Comparison of ENCODE assay signal across 38 mouse cellular contexts in genomic region chr10:76188010-76188409, GRCm38 (mm10). TPM values are rescaled to one million over a fixed set of nuclear protein-coding genes. Genes with fewer than 3 reads are reported as not detected.
"Had no signal": no experiment of that assay in that cellular context is flagged by ENCODE, and none has a peak within 500 bp of the region (broad histone marks: within the 10 kb centered on the region; RNA-seq: fewer than 3 reads in every experiment).

No protein-coding gene starts in this region.

- H3K27ac ChIP-seq: embryonic facial prominence, embryonic 10.5 days; embryonic facial prominence, embryonic 12.5 days; embryonic facial prominence, embryonic 13.5 days; embryonic facial prominence, embryonic 15.5 days; forebrain, embryonic 10.5 days; forebrain, embryonic 12.5 days; forebrain, embryonic 13.5 days; forebrain, embryonic 15.5 days; gastrocnemius, adult 2 months; heart, adult 2 months; heart, embryonic 10.5 days had no signal

- DNase-seq: cerebellum, adult 9-11 months; cerebellum, postnatal 10 days; cerebellum, postnatal 14 days; cerebellum, postnatal 25 days; cerebellum, postnatal 36 days; embryo, embryonic 11 days; forebrain, postnatal 0 days; gastrocnemius, adult 2 months; gastrocnemius, postnatal 10 days; gastrocnemius, postnatal 14 days; gastrocnemius, postnatal 25 days; gastrocnemius, postnatal 36 days; heart, adult 11 months; heart, adult 18-20 months; heart, adult 2 months had no signal

- H3K9me3 ChIP-seq: embryonic facial prominence, embryonic 10.5 days; embryonic facial prominence, embryonic 12.5 days; embryonic facial prominence, embryonic 13.5 days; embryonic facial prominence, embryonic 15.5 days; forebrain, embryonic 10.5 days; forebrain, embryonic 12.5 days; forebrain, embryonic 13.5 days; forebrain, embryonic 15.5 days; heart, embryonic 10.5 days had no signal

- H3K27me3 ChIP-seq: embryonic facial prominence, embryonic 12.5 days; embryonic facial prominence, embryonic 13.5 days; embryonic facial prominence, embryonic 15.5 days; forebrain, embryonic 12.5 days; forebrain, embryonic 13.5 days; forebrain, embryonic 15.5 days had no signal

- H3K9ac ChIP-seq: embryonic facial prominence, embryonic 12.5 days; embryonic facial prominence, embryonic 13.5 days; embryonic facial prominence, embryonic 15.5 days; forebrain, embryonic 12.5 days; forebrain, embryonic 13.5 days; forebrain, embryonic 15.5 days; forebrain, postnatal 0 days had no signal

- H3K4me1 ChIP-seq: embryonic facial prominence, embryonic 10.5 days; embryonic facial prominence, embryonic 12.5 days; embryonic facial prominence, embryonic 13.5 days; embryonic facial prominence, embryonic 15.5 days; forebrain, embryonic 10.5 days; forebrain, embryonic 12.5 days; forebrain, embryonic 13.5 days; forebrain, embryonic 15.5 days; heart, embryonic 10.5 days had no signal

- H3K4me3 ChIP-seq: embryonic facial prominence, embryonic 10.5 days; embryonic facial prominence, embryonic 12.5 days; embryonic facial prominence, embryonic 13.5 days; embryonic facial prominence, embryonic 15.5 days; erythroblast, embryonic 14.5 days; forebrain, embryonic 10.5 days; forebrain, embryonic 12.5 days; forebrain, embryonic 13.5 days; forebrain, embryonic 15.5 days; gastrocnemius, adult 2 months; heart, adult 2 months; heart, embryonic 10.5 days had no signal

- H3K36me3 ChIP-seq: embryonic facial prominence, embryonic 10.5 days; embryonic facial prominence, embryonic 12.5 days; embryonic facial prominence, embryonic 13.5 days; embryonic facial prominence, embryonic 15.5 days; forebrain, embryonic 10.5 days; forebrain, embryonic 12.5 days; forebrain, embryonic 15.5 days; heart, embryonic 10.5 days had no signal

RNA-seq across cellular contexts. Expression of gene Slc5a4a, which starts 40.8 kb away (rescaled TPM):
- total RNA-seq: common myeloid progenitor, adult 5-6 weeks; gastrocnemius, adult 18-20 months; gastrocnemius, adult 2 months; gastrocnemius, adult 8-10 months; gastrocnemius, postnatal 10 days; gastrocnemius, postnatal 14 days; gastrocnemius, postnatal 25 days; gastrocnemius, postnatal 36 days; gastrocnemius, postnatal 4 days; granulocyte monocyte progenitor cell, adult 5-6 weeks; heart, adult 18-20 months; heart, adult 2 months; heart, adult 8-10 months had no signal
- polyA plus RNA-seq: cortical plate, adult 2 months; embryonic facial prominence, embryonic 10.5 days; embryonic facial prominence, embryonic 11.5 days; embryonic facial prominence, embryonic 12.5 days; embryonic facial prominence, embryonic 13.5 days; embryonic facial prominence, embryonic 14.5 days; embryonic facial prominence, embryonic 15.5 days; erythroblast, embryonic 14.5 days; forebrain, embryonic 10.5 days; forebrain, embryonic 11.5 days; forebrain, embryonic 12.5 days; forebrain, embryonic 14.5 days; forebrain, embryonic 15.5 days; forebrain, embryonic 16.5 days; gonadal fat pad, adult 2 months; heart, adult 2 months; heart, embryonic 10.5 days had no signal
